Comparison of ENCODE assay signal across 8 mouse cellular contexts in genomic region chr3:136670110-136670359, GRCm38 (mm10). TPM values are rescaled to one million over a fixed set of nuclear protein-coding genes. Genes with fewer than 3 reads are reported as not detected.
DNase-seq lines count a peak whose midpoint lies in the region; ATAC-seq and TF ChIP-seq lines count a peak whose summit lies in the region.

Gene Ppp3ca (plus strand): TSS chr3:136670124.

- peak within 1 kb of the TSS; percentile 72 for H3K4me2 ChIP-seq in neural tube, embryonic 11.5 days (ENCODE audit: low read depth)
- peak within 1 kb of the TSS; percentile 75 for H3K4me2 ChIP-seq in limb, embryonic 12.5 days

- no peak for TF ChIP-seq CTCF in embryonic fibroblast, embryonic 13.5 days (IDR thresholded peaks at IDR 0.05; ENCODE audit: borderline replicate concordance, insufficient read depth, low read length)
- no peak for TF ChIP-seq CTCF in olfactory bulb, adult 2 months (IDR thresholded peaks at IDR 0.05; ENCODE audit: insufficient read depth, low read depth, low read length)

- TF ChIP-seq POLR2A in embryonic fibroblast, embryonic 13.5 days (IDR thresholded peaks at IDR 0.05; ENCODE audit: low read depth, low read length) = peak; percentile 40; the same call in 1 of the 2 replicates
- TF ChIP-seq POLR2A in olfactory bulb, adult 2 months (IDR thresholded peaks at IDR 0.05; ENCODE audit: insufficient read depth, low read depth, low read length) = peak; percentile 81

- no peak for DNase-seq in neural tube, embryonic 11.5 days (ENCODE audit: low spot score)
- no peak for DNase-seq in neural tube, embryonic 10.5 days (ENCODE audit: extremely low spot score, low spot score)
- DNase-seq in heart, postnatal 10 days = no peak
- no peak for DNase-seq in frontal cortex, postnatal 10 days (ENCODE audit: low spot score in 2 of 2)
- no peak for DNase-seq in ovary, postnatal 14 days (ENCODE audit: low spot score)

- peak within 1 kb of the TSS; percentile 86 for H3K4me3 ChIP-seq in neural tube, embryonic 11.5 days (ENCODE audit: low read depth, low read length)
- peak within 1 kb of the TSS; percentile 63 for H3K4me3 ChIP-seq in embryonic fibroblast, embryonic 13.5 days (ENCODE audit: insufficient read depth, low read length)
- H3K4me3 ChIP-seq in limb, embryonic 12.5 days (replicated peaks) = peak within 1 kb of the TSS; percentile 84
- peak within 1 kb of the TSS; percentile 77 for H3K4me3 ChIP-seq in olfactory bulb, adult 2 months (ENCODE audit: insufficient read depth, low read depth, low read length)

- no peaks in the 10 kb centered on the region for H3K9me3 ChIP-seq in neural tube, embryonic 11.5 days (ENCODE audit: control insufficient read depth, low read length)
- H3K9me3 ChIP-seq in limb, embryonic 12.5 days = no peaks in the 10 kb centered on the region

- no peaks in the 10 kb centered on the region for H3K4me1 ChIP-seq in neural tube, embryonic 11.5 days (ENCODE audit: control insufficient read depth, insufficient read depth, low read length)
- H3K4me1 ChIP-seq in embryonic fibroblast, embryonic 13.5 days (ENCODE audit: control insufficient read depth, insufficient read depth, low read length) = no peaks in the 10 kb centered on the region
- peaks cover 22% of the 10 kb centered on the region for H3K4me1 ChIP-seq in limb, embryonic 12.5 days (replicated peaks)
- peaks cover 3% of the 10 kb centered on the region; the same call in 1 of the 2 replicates for H3K4me1 ChIP-seq in olfactory bulb, adult 2 months (ENCODE audit: control insufficient read depth, insufficient read depth, low read length)

- no peaks in the 10 kb centered on the region for H3K27me3 ChIP-seq in neural tube, embryonic 11.5 days (ENCODE audit: control insufficient read depth, insufficient read depth, low read length)
- H3K27me3 ChIP-seq in limb, embryonic 12.5 days = no peaks in the 10 kb centered on the region

- no peaks in the 10 kb centered on the region for H3K36me3 ChIP-seq in neural tube, embryonic 11.5 days (ENCODE audit: control insufficient read depth, insufficient read depth, low read length)
- no peaks in the 10 kb centered on the region for H3K36me3 ChIP-seq in limb, embryonic 12.5 days

- peak within 1 kb of the TSS; percentile 94 for H3K27ac ChIP-seq in neural tube, embryonic 11.5 days (ENCODE audit: low read depth, low read length)
- H3K27ac ChIP-seq in embryonic fibroblast, embryonic 13.5 days (ENCODE audit: insufficient read depth, low read length) = peak within 1 kb of the TSS; percentile 59
- peak within 1 kb of the TSS; percentile 96 for H3K27ac ChIP-seq in limb, embryonic 12.5 days
- peak within 1 kb of the TSS; percentile 96 for H3K27ac ChIP-seq in olfactory bulb, adult 2 months (ENCODE audit: insufficient read depth, low read depth, low read length)

- H3K9ac ChIP-seq in neural tube, embryonic 11.5 days (ENCODE audit: low read length) = peak within 1 kb of the TSS; percentile 86
- H3K9ac ChIP-seq in limb, embryonic 12.5 days (replicated peaks) = peak within 1 kb of the TSS; percentile 84

- WGBS in neural tube, embryonic 11.5 days = 0% methylated on average over 16 of the region's 43 CpGs
- 0% methylated on average over 11 of the region's 43 CpGs for WGBS in limb, embryonic 12.5 days
- 0% methylated on average over 39 of the region's 43 CpGs for WGBS in olfactory bulb, adult 2 months

- intact Hi-C loops in heart, postnatal 10 days (cut with DNase I) = loop anchor here (1.0 to 5.0 kb wide), 4 partner anchors 54 to 783 kb away; no protein-coding TSS in a partner anchor

- ATAC-seq in neural tube, embryonic 11.5 days (ENCODE audit: insufficient read depth, low FRiP score, low TSS enrichment) = no peak
- no peak for ATAC-seq in limb, embryonic 12.5 days (ENCODE audit: insufficient number of reproducible peaks, insufficient read depth, low FRiP score, low TSS enrichment, low read depth)

RNA-seq across cellular contexts. Expression of gene Ppp3ca, which starts in this region (rescaled TPM):
- 69.8 and 72.4 TPM in 2 replicates for polyA plus RNA-seq in neural tube, embryonic 11.5 days (2014; fragmentation: Nextera tagmentation; extraction: Ambion mirVana)
- 66.1 and 77.8 TPM in 2 replicates for polyA plus RNA-seq in embryonic fibroblast, embryonic 13.5 days (2011; ENCODE audit: insufficient read length, low read depth, missing spikeins)
- 10 to 100 TPM; 60.0 to 61.2 TPM for total RNA-seq in heart, postnatal 10 days (2021)
- polyA plus RNA-seq in limb, embryonic 12.5 days (2016; fragmentation: Nextera tagmentation; extraction: Ambion mirVana) = 110 and 119 TPM in 2 replicates
- polyA plus RNA-seq in olfactory bulb, adult 2 months (2012; ENCODE audit: insufficient read depth, insufficient read length, low replicate concordance, missing spikeins) = 245 TPM in 1 of 2 replicates, not detected in the other
